Mouse (Mus musculus): Measurements from ENCODE around the gene Erc2.

Gene Erc2

GRCm38 (mm10) chr14:27778982-27779701 lies 156.9 kb downstream of the Erc2 start:
- DNase-seq: no peak

DNA sequence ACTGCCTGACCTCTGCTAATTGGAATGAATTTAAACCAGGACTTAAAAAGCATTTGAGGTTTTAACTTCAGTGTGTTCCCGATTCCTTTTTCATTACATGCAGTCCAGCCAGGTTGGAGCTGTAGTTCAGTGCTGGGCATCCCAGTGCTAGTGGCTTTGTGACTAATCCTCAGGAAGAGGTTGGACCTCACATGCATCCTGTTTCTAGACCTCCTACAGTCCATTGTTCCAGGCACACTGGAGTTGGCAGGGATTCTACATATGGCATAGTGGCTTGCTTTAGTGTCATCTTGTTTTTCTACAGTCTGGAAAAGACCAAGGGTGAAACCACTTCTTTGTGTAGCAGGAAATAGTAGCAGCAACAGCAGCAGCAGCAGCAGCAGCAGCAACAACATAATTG lies 159.0 kb downstream of the Erc2 start:
- no peak for DNase-seq

- DNase-seq: no peak
Observed at GRCm38 (mm10) chr14:27784826-27785225, 162.6 kb downstream of the Erc2 start.

GRCm38 (mm10) chr14:27785562-27785961 lies 163.3 kb downstream of the Erc2 start:
- no peak for DNase-seq

DNA sequence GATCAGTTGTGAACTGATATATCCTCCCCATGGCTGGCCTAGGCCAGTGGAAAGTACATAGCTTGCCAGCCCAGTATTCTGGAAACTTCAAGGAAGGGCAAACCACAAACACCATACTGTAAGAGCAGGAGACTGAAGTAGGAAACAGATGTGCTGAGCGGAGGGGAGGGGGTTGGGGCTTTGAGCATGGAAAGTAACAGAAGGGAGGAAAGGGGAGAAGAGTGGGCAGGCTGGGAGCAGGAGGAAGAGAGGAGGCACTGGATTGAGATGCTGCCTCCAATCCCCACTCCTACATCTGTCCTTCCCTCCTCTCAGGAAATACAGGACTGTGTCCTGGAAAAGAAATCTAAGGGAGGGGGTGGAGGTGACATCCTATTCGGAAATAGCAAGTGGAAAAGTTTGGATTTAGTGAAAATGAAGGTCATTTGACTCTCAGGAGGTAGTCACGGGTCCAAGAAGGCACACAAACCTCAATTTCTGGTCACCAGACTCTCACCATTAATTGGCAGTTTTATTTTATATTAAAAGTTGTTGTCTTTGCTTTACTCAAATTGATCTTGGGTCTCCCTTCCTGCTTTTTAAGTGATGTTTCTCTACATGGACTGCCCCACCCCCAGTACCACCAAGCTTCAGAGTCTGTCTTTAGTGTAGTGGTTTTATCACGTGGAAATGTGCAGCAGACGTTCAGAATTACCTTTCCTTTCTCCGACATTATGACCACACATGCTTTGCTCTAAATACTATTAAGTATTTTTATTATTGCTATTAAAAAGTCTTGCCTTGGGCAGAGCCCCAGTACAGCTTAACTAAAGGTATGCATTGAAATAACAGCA lies 167.1 kb downstream of the Erc2 start:
- no peak for DNase-seq

DNA sequence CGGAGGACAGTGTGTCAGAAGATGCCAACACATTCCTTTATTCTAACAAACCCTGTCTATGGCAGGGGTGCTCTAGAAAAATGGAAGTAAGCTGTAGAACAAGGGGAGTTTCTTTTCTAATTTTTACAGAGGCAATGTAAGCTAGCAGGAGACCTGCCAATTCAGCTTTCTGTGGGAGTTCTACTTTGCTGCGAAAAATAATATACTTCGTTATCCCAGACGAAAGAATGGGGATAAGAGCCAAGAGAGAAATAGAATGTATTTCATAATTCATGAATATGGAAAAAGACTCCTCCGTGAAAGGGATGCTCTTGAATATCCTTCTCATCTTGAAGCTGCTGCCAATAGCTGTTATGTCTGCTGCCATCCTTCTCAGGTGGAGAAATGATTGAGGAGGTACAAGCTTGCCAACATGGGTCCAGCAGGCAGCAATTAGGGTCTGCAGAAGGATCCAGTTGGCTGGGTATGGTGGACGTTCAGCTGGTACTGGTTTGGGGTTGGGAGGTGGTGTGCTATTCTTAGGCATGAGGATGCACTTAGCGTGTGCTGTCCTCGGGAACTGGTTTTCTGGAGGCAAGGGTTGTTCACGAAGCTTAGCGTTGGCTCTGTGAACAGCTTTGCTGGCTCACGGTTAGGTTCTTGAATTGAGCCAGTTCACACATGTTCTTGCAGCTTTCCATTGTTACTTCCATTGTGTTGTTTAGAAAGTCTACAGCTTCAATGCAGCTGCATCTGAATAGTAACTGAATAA lies 176.1 kb downstream of the Erc2 start:
- DNase-seq: no peak

- DNase-seq: no peak
Observed at GRCm38 (mm10) chr14:27800766-27801165, 178.5 kb downstream of the Erc2 start.

- no peak for DNase-seq
Observed at GRCm38 (mm10) chr14:27803961-27804360, 181.7 kb downstream of the Erc2 start.

DNA sequence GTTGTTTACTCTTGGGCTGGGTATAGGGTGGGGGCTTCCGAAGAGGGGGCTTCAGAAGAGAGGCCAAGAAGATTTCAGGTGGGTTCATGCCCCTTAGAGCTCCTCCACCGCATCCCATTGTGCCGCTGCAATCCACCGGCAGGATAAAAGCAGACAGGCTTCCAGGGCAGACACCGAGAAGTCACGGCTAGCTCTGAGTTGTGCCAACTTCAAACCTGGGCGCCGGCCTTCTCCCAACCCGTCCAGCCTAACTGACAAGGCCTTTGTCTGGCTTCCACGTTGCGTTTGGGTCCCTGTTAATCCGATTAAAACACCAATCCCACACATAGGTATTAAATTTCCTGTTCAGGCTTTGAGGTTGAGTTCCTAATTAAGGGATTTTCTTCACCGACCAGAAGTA lies 182.8 kb downstream of the Erc2 start:
- no peak for DNase-seq

- DNase-seq: no peak
Observed at GRCm38 (mm10) chr14:27808080-27808479, 185.9 kb downstream of the Erc2 start.

DNA sequence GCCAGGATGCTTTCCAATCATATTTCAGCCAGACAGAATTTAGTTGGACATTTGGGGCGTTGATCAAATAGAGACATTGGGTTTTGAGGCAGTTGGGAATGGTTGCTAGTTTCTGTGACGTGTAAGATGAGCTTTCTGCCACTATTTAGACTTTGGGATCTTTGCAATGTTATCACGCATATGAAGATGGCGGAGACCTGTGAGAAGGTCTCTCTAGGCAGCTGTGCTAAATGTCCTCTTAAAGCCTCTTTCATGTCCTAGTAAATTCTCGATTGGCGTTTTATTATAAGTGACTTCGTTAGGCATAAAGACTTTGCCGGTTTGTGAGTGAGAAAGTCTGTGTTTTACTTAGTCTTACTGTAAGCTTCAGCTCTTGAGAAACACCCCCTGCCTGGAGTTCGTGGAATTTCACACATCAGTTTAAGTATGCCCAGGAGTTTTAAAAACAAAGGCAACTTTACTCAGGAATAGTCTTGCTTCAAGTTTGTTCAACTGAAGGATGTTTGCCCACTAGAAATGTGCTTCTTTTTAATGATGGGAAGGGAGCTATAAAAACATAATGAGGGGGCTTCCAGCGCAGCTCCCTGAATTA lies 186.4 kb downstream of the Erc2 start:
- DNase-seq: no peak

- DNase-seq: no peak
Observed at GRCm38 (mm10) chr14:27810790-27811189, 188.6 kb downstream of the Erc2 start.

DNA sequence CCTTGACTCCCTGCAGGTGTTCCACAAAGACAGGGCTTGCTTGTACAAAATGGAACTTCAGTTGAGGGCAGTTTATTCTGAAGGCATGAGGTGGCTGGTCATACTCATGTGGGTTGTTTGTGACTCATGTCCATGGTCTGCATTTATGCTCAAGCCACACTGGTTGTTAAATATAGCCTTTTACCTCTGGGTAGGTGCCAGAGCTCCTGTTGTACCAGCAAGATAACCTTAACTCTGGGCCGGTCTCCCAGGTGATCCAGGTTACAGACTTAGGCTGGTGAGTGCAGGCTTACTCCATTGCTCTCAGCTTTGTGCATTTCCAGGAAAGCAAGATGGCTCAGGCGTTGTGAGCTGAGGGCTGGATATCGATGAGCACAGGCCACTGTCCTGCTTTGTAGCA lies 189.4 kb downstream of the Erc2 start:
- DNase-seq: no peak

- no peak for DNase-seq
Observed at GRCm38 (mm10) chr14:27815739-27816138, 193.5 kb downstream of the Erc2 start.

- DNase-seq: no peak
Observed at GRCm38 (mm10) chr14:27818986-27819385, 196.8 kb downstream of the Erc2 start.

DNA sequence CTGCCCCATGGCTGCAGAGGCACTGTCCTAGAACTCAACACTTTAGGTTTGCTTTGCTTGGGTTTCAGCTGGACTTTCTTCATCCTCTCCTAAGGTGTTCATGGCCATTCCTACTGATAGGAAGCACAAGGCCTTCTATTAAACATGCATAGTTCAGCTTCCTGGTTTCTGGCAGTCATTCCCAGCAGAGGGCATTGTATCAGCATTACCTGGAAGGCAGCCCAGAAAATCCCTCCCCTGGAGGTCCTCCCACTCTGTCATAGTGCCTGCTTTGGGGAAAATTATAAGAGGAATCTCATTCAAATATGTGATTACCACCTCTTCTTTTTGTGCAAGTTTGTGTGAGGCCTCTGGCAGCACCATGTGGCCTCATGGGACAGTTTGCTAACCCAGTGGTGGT lies 199.6 kb downstream of the Erc2 start:
- no peak for DNase-seq

DNA sequence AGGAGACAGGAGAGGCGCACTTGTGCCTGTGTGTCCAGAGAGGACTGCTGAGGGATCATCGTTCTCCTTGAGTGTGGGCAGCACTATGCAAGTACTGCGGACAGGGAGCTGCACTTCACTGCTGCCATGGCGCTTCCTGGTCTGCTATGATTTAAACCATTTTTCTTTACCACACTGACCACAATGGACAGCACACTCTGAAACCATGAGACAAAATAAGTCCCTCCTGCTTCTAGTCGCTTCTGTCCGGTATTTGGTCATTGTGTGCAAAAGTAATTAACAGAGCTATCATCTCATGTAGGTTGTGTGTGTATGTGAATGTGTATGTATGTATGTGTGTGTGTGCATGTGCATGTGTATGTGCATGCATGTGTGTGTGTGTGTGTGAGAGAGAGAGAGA lies 200.3 kb downstream of the Erc2 start:
- no peak for DNase-seq

DNA sequence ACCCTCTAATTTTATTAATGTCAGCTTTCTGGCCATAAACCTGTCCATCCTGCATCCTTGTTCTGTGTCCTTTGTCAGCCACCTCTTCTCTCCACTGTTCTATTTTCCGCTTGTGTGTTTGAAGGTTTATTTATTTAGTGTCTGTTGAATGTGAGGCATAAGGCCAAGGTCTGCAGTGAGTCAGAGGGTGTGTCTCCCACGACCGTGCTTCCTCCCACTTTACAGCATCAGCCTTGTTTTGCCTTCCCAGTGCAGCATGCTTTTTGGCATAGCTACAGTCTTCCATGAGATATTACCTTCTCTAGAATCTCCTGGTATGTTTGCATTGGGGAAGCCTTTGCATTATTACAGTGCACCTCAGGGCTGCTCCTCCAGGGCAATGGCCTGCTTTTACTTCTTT lies 200.8 kb downstream of the Erc2 start:
- no peak for DNase-seq

DNA sequence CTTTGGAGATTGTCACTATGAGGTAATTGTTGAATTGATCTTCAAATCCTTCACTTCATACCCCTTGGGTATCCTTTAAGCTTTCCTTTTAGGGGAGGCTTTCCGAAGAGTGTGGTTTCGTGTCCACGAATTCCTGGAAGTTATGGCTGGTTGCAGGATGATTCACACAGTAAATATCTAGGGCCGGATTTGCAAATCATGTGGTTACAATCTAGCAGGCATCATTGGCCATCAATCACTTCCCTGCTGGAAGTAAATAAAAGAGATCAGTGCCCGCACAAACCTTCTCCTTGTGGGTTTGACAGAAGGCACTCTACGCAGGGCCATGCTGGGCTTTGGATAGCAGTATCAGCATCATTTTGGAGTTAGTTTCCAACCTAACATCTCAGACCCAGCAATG lies 201.7 kb downstream of the Erc2 start:
- no peak for DNase-seq

DNA sequence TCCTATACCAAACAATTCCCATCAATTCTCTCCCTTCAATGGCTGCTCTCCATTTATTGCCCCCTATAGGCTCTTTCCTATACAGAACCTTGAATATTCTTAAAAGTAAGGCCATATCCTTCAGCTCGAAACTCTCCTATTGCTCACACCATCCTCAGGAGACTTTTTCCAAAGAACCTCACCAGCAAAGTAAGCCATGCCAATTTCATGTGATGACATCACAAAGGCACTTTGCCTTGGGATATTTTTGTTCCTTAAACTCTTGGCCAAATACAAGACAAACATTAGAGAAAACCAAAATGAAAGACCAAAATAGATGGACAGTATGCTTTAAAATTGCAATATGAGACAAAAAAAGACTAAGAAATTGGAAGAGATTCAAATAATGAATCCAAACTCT lies 204.6 kb downstream of the Erc2 start:
- DNase-seq: no peak

DNA sequence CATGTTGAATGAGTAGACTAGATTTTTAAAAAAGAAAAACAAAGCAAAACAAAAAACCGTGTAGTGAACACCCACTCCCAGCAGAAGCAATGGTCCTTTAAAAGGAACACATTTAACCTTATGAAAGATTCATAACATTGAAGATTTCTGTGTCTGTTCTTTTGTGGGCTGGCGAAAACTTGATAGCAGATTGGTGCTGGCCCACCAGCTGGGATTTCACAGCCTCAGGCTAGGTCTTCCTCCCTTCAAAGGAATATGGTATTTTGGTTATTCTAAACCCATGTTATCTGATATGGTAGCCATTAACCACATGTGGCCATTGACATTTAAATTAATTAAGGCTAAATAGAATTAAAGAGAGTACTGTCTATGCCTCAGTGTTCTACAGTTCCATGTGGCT lies 205.9 kb downstream of the Erc2 start:
- no peak for DNase-seq

DNA sequence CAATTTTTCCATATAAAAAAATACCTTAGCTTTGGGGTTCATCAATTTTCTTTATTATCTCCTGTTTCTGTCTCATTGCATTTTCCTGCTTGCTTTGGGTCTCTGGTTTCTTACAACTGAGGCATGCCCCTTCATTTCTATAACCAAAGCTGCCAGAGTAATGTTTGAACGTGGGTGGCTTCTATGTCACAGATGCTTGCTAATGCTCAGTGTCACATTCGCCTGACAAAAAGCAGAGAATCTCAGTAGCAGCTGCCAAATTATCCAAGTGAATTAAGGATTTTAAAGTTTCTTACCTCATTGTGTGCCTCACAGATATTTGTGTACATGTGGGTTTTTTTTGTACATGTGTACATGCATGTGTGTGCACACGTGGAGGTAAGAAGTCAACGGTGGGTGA lies 210.0 kb downstream of the Erc2 start:
- DNase-seq: no peak

GRCm38 (mm10) chr14:27835351-27835750 lies 213.1 kb downstream of the Erc2 start:
- no peak for DNase-seq
